Mouse (Mus musculus) kidney, adult 10 weeks (tissue): ENCODE data around the gene Mul1. TPM values are rescaled to one million over a fixed set of nuclear protein-coding genes. Genes with fewer than 3 reads are reported as not detected.

Source experiments
- polyA plus RNA-seq: library from polyadenylated mRNA; stranded (reverse); fragments of 350-450 nt; fragmentation: Illumina TruSeq; extraction: RNeasy Lipid Tissue Mini Kit (QIAGEN cat#74804); gene quantifications from one replicate; pipeline ENCODE4 v1.2.3, GENCODE M21; 2014; ENCODE audit warnings: low read depth, low replicate concordance

Mul1 gene
- polyA plus RNA-seq: 4.5 TPM

GRCm38 (mm10) chr4:138434347-138435316, at the start of gene Mul1:
TSS of gene Mul1 (plus strand) at chr4:138434671.

GRCm38 (mm10) chr4:138395971-138396645, 38.4 kb upstream of the Mul1 start, which contains the start of gene Fam43b:
TSS of gene Fam43b (minus strand) at chr4:138396528.

GRCm38 (mm10) chr4:138453753-138454570, 19.5 kb downstream of the Mul1 start, which contains the start of gene Camk2n1:
TSS of gene Camk2n1 (plus strand) at chr4:138454314.

Other genes starting within 250 kb of the Mul1 start
- 90.6 TPM for gene Hp1bp3, start 218.4 kb upstream of the Mul1 start, polyA plus RNA-seq
- gene Sh2d5, start 184.3 kb upstream of the Mul1 start, polyA plus RNA-seq: not detected
- gene Kif17, start 184.2 kb upstream of the Mul1 start, polyA plus RNA-seq: not detected
- gene Ddost, start 129.9 kb upstream of the Mul1 start, polyA plus RNA-seq: 12.4 TPM
- 115 TPM for gene Pink1, start 108.4 kb upstream of the Mul1 start, polyA plus RNA-seq
- gene Cda, start 66.7 kb upstream of the Mul1 start, polyA plus RNA-seq: 5.8 TPM
- not detected for gene Fam43b, start 38.1 kb upstream of the Mul1 start, polyA plus RNA-seq
- gene Camk2n1, start 19.6 kb downstream of the Mul1 start, polyA plus RNA-seq: 80.7 TPM
- gene Vwa5b1, start 201.2 kb downstream of the Mul1 start, polyA plus RNA-seq: not detected